Mouse (Mus musculus) MEL (cell line): ENCODE measurements at regions not wholly inside any gene's neighbourhood (a gene's known extent, or its start where the extent isn't known, plus 50 kb on each side); places are given as distances from the start of the nearest gene placed in this dataset.

ENCODE experiments used
- DNase-seq: peaks from one replicate; pipeline ENCODE4 v3.0.0; 2011; ENCODE audit warnings: low read depth, low spot score
- H3K27ac ChIP-seq: 2 replicates; pipeline ENCODE4 v1.5.1; 2012; ENCODE audit warnings: low read depth, mild to moderate bottlenecking, control low read depth, low read length, moderate library complexity; ENCODE audit not compliant: control insufficient read depth
- H3K27me3 ChIP-seq, 2 experiments: fragments of 150-350 bp in 1 of 2; sonication (generic) in 1 of 2; 2 replicates each; pipeline ENCODE4 v1.6.1; 2012; ENCODE audit warnings: low read length in 2 of 2, mild to moderate bottlenecking in 2 of 2, improper control_type of control experiment in 1 of 2, moderate library complexity in 1 of 2; ENCODE audit not compliant: insufficient read depth in 2 of 2, control insufficient read depth in 1 of 2
- H3K36me3 ChIP-seq, 2 experiments: 2 replicates each; pipeline ENCODE4 v1.6.1; 2012 to 2014; ENCODE audit warnings: low read length in 2 of 2, improper control_type of control experiment in 1 of 2, inconsistent platforms in 1 of 2, mild to moderate bottlenecking in 1 of 2; ENCODE audit not compliant: insufficient read depth in 2 of 2, control insufficient read depth in 1 of 2
- H3K4me1 ChIP-seq, 2 experiments: fragments of 150-350 bp in 1 of 2; sonication (generic) in 1 of 2; 2 replicates each; pipeline ENCODE4 v1.6.1; 2012; ENCODE audit warnings: low read length in 2 of 2, improper control_type of control experiment in 1 of 2, mild to moderate bottlenecking in 1 of 2; ENCODE audit not compliant: insufficient read depth in 2 of 2, control insufficient read depth in 1 of 2
- H3K4me3 ChIP-seq, 2 experiments: fragments of 150-350 bp in 1 of 2; sonication (generic) in 1 of 2; 2 replicates each; pipeline ENCODE4 v1.5.1; 2012; ENCODE audit warnings: low read depth in 2 of 2, low read length in 2 of 2, mild to moderate bottlenecking in 2 of 2, moderate library complexity in 2 of 2, control low read depth in 1 of 2, improper control_type of control experiment in 1 of 2; ENCODE audit not compliant: control insufficient read depth in 1 of 2, insufficient read depth in 1 of 2
- H3K79me2 ChIP-seq: 2 replicates; pipeline ENCODE4 v1.6.1; 2012; ENCODE audit warnings: mild to moderate bottlenecking, low read length, moderate library complexity; ENCODE audit not compliant: control insufficient read depth, poor library complexity, insufficient read depth
- H3K9ac ChIP-seq: 2 replicates; pipeline ENCODE4 v1.6.1; 2012; ENCODE audit warnings: low read depth, mild to moderate bottlenecking, control low read depth, low read length, moderate library complexity; ENCODE audit not compliant: control insufficient read depth, poor library complexity, severe bottlenecking
- H3K9me3 ChIP-seq: fragments of 150-350 bp; sonication (generic); replicated peaks from 2 replicates; pipeline ENCODE4 v1.6.1; 2012; ENCODE audit warnings: mild to moderate bottlenecking, low read length, improper control_type of control experiment, moderate library complexity; ENCODE audit not compliant: insufficient read depth
- CHD1 ChIP-seq: IDR thresholded peaks from 2 replicates; pipeline ENCODE4 v1.6.1; 2012; ENCODE audit warnings: low read depth, mild to moderate bottlenecking, inconsistent platforms, low read length, improper control_type of control experiment
- CTCF ChIP-seq, 3 experiments: IDR thresholded peaks in 2 of 3; conservative IDR thresholded peaks in 1 of 3; 2 replicates each; pipeline ENCODE4 v1.5.1; 2011 to 2012; ENCODE audit warnings: low read length in 3 of 3, low read depth in 2 of 3, mild to moderate bottlenecking in 2 of 3, improper control_type of control experiment in 1 of 3, inconsistent platforms in 1 of 3, mixed read lengths in 1 of 3, moderate library complexity in 1 of 3; ENCODE audit not compliant: control insufficient read depth in 1 of 3, insufficient read depth in 1 of 3, poor library complexity in 1 of 3, severe bottlenecking in 1 of 3
- ELF1 ChIP-seq: IDR thresholded peaks from 2 replicates; pipeline ENCODE4 v1.6.1; 2014; ENCODE audit warnings: low read depth, mild to moderate bottlenecking, inconsistent platforms, low read length, improper control_type of control experiment, moderate library complexity
- EP300 ChIP-seq, 2 experiments: IDR thresholded peaks; 2 replicates each; pipeline ENCODE4 v1.6.1; 2011; ENCODE audit warnings: improper control_type of control experiment in 2 of 2, low read length in 2 of 2, low read depth in 1 of 2, mild to moderate bottlenecking in 1 of 2
- HCFC1 ChIP-seq: IDR thresholded peaks from 2 replicates; pipeline ENCODE4 v1.6.1; 2012; ENCODE audit warnings: low read depth, mild to moderate bottlenecking, inconsistent platforms, low read length, improper control_type of control experiment, moderate library complexity
- KAT2A ChIP-seq: conservative IDR thresholded peaks from 2 replicates; pipeline ENCODE4 v1.6.1; 2012; ENCODE audit warnings: low read depth, low read length, improper control_type of control experiment, inconsistent platforms
- MAZ ChIP-seq: IDR thresholded peaks from 2 replicates; pipeline ENCODE4 v1.6.1; 2012; ENCODE audit warnings: low read depth, mild to moderate bottlenecking, inconsistent platforms, low read length, improper control_type of control experiment
- MEF2A ChIP-seq: IDR thresholded peaks from 2 replicates; pipeline ENCODE4 v1.6.1; 2014; ENCODE audit warnings: low read depth, mild to moderate bottlenecking, inconsistent platforms, low read length, improper control_type of control experiment; ENCODE audit not compliant: poor library complexity, insufficient replicate concordance, severe bottlenecking; ENCODE audit errors: extremely low read depth
- MXI1 ChIP-seq: IDR thresholded peaks from 2 replicates; pipeline ENCODE4 v1.6.1; 2011; ENCODE audit warnings: mild to moderate bottlenecking, low read depth, low read length, improper control_type of control experiment
- MYC ChIP-seq: IDR thresholded peaks from 2 replicates; pipeline ENCODE4 v1.6.1; 2011; ENCODE audit warnings: low read depth, mild to moderate bottlenecking, low read length, improper control_type of control experiment, moderate library complexity
- NELFE ChIP-seq: IDR thresholded peaks from 2 replicates; pipeline ENCODE4 v1.6.1; 2011; ENCODE audit warnings: low read depth, low read length, improper control_type of control experiment
- NRF1 ChIP-seq: IDR thresholded peaks from 2 replicates; pipeline ENCODE4 v1.6.1; 2014; ENCODE audit warnings: low read depth, mild to moderate bottlenecking, inconsistent platforms, low read length, improper control_type of control experiment, moderate library complexity; ENCODE audit not compliant: poor library complexity, insufficient read depth, severe bottlenecking
- POLR2A ChIP-seq, 2 experiments: IDR thresholded peaks; 2 replicates each; pipeline ENCODE4 v1.6.1; 2011 to 2012; ENCODE audit warnings: low read length in 2 of 2, mild to moderate bottlenecking in 2 of 2, control low read depth in 1 of 2, improper control_type of control experiment in 1 of 2, low read depth in 1 of 2, moderate library complexity in 1 of 2; ENCODE audit not compliant: control insufficient read depth in 1 of 2, insufficient read depth in 1 of 2, poor library complexity in 1 of 2
- POLR2AphosphoS5 ChIP-seq: IDR thresholded peaks from 2 replicates; pipeline ENCODE4 v1.6.1; 2012; ENCODE audit warnings: low read depth, borderline replicate concordance, mild to moderate bottlenecking, inconsistent platforms, low read length, moderate library complexity, mixed read lengths
- RCOR1 ChIP-seq: IDR thresholded peaks from 2 replicates; pipeline ENCODE4 v1.6.1; 2012; ENCODE audit warnings: low read depth, mild to moderate bottlenecking, inconsistent platforms, low read length, improper control_type of control experiment
- SIN3A ChIP-seq: IDR thresholded peaks from 2 replicates; pipeline ENCODE4 v1.6.1; 2012; ENCODE audit warnings: low read length, improper control_type of control experiment, inconsistent platforms
- TBP ChIP-seq: IDR thresholded peaks from 2 replicates; pipeline ENCODE4 v1.8.0; 2011; ENCODE audit warnings: low read depth, low read length, improper control_type of control experiment
- TCF12 ChIP-seq: IDR thresholded peaks from 2 replicates; pipeline ENCODE4 v1.6.1; 2014; ENCODE audit warnings: low read depth, mild to moderate bottlenecking, inconsistent platforms, low read length, improper control_type of control experiment, moderate library complexity
- USF1 ChIP-seq: IDR thresholded peaks from 2 replicates; pipeline ENCODE4 v1.6.1; 2014; ENCODE audit warnings: low read depth, mild to moderate bottlenecking, inconsistent platforms, low read length, improper control_type of control experiment, moderate library complexity
- USF2 ChIP-seq, 2 experiments: IDR thresholded peaks; 2 replicates each; pipeline ENCODE4 v1.6.1; 2011 to 2012; ENCODE audit warnings: improper control_type of control experiment in 2 of 2, low read length in 2 of 2, borderline replicate concordance in 1 of 2, inconsistent platforms in 1 of 2, low read depth in 1 of 2, mild to moderate bottlenecking in 1 of 2; ENCODE audit not compliant: insufficient read depth in 1 of 2
- ZC3H11A ChIP-seq: IDR thresholded peaks from 2 replicates; pipeline ENCODE4 v1.6.1; 2012; ENCODE audit warnings: low read depth, mild to moderate bottlenecking, inconsistent platforms, low read length, improper control_type of control experiment
- ZKSCAN1 ChIP-seq: IDR thresholded peaks from 2 replicates; pipeline ENCODE4 v1.6.1; 2012; ENCODE audit warnings: low read depth, mild to moderate bottlenecking, inconsistent platforms, low read length, improper control_type of control experiment, moderate library complexity

GRCm38 (mm10) chr9:23071006-23071405 lies 151.9 kb upstream of the Bmper start:
- no peak overlapping the region for H3K27ac ChIP-seq
- H3K27me3 ChIP-seq = peaks cover 0 to 1% of the 10 kb centered on the region in 2 experiments; a peak in 2 of 4 replicates
- DNase-seq = no peak
- no peaks in the 10 kb centered on the region for H3K79me2 ChIP-seq
- H3K4me1 ChIP-seq = no peaks in the 10 kb centered on the region
- no peaks in the 10 kb centered on the region for H3K36me3 ChIP-seq
- H3K9me3 ChIP-seq = no peaks in the 10 kb centered on the region
- H3K9ac ChIP-seq = no peak overlapping the region
- no peak overlapping the region for H3K4me3 ChIP-seq
- TF ChIP-seq ZC3H11A (no peak), CHD1 (no peak), MAZ (no peak), ZKSCAN1 (no peak), RCOR1 (no peak), SIN3A (no peak), POLR2AphosphoS5 (no peak), NRF1 (no peak), MEF2A (no peak), CTCF (IDR thresholded peaks at IDR 0.05 in 2 of 3, conservative IDR thresholded peaks at IDR 0.05 in 1 of 3; ENCODE audit: control insufficient read depth in 1 of 3, insufficient read depth in 1 of 3, low read depth in 2 of 3, low read length in 3 of 3, poor library complexity in 1 of 3, severe bottlenecking in 1 of 3) (no peak), MYC (no peak), POLR2A (IDR thresholded peaks at IDR 0.05; ENCODE audit: control insufficient read depth in 1 of 2, insufficient read depth in 1 of 2, low read depth in 1 of 2, low read length in 2 of 2, poor library complexity in 1 of 2) (no peak), ELF1 (no peak), HCFC1 (no peak), USF1 (no peak), TBP (no peak), EP300 (IDR thresholded peaks at IDR 0.05; ENCODE audit: low read depth in 1 of 2, low read length in 2 of 2) (no peak), KAT2A (no peak), MXI1 (no peak), NELFE (no peak)
- TF ChIP-seq, all 39 proteins: peak for 0

- no peak overlapping the region for H3K27ac ChIP-seq
- H3K4me1 ChIP-seq = no peaks in the 10 kb centered on the region
- no peak overlapping the region for H3K4me3 ChIP-seq
- no peak for DNase-seq
- H3K9me3 ChIP-seq = no peaks in the 10 kb centered on the region
- H3K9ac ChIP-seq = no peak overlapping the region
- no peaks in the 10 kb centered on the region for H3K36me3 ChIP-seq
- peaks cover 0 to 3% of the 10 kb centered on the region in 2 experiments; a peak in 2 of 4 replicates for H3K27me3 ChIP-seq
- TF ChIP-seq MAZ (no peak), TCF12 (no peak), USF2 (IDR thresholded peaks at IDR 0.05; ENCODE audit: borderline replicate concordance in 1 of 2, insufficient read depth in 1 of 2, low read depth in 1 of 2, low read length in 2 of 2) (no peak), ZC3H11A (no peak), TBP (no peak)
- TF ChIP-seq, all 39 proteins: peak for 0
- no peaks in the 10 kb centered on the region for H3K79me2 ChIP-seq
Measured at GRCm38 (mm10) chr9:23072741-23073140, 150.1 kb upstream of the Bmper start.
